Mouse (Mus musculus) liver, embryonic 15.5 days (tissue): ENCODE data around the gene Pi4ka. TPM values are rescaled to one million over a fixed set of nuclear protein-coding genes. Genes with fewer than 3 reads are reported as not detected.
"Not testable (repeated sequence)": the region's sequence is repeated elsewhere in the genome, so short reads cannot be mapped to it uniquely, and the experiment has no call there.

ENCODE experiments used
- ATAC-seq: fragments of 200-750 bp; cut with Nextera tagmentation; 2 replicates; pipeline ENCODE4 v1.8.0; 2017; ENCODE audit warnings: moderate number of reproducible peaks, mild to moderate bottlenecking, moderate library complexity; ENCODE audit not compliant: insufficient read depth
- H3K27ac ChIP-seq: fragments of 300-500 bp; sonication (generic); replicated peaks from 2 replicates; pipeline ENCODE4 v1.5.1; 2015; ENCODE audit warnings: mild to moderate bottlenecking, inconsistent platforms
- H3K27me3 ChIP-seq: fragments of 300-500 bp; sonication (generic); 2 replicates; pipeline ENCODE4 v1.6.1; 2015; ENCODE audit warnings: mild to moderate bottlenecking, inconsistent platforms
- H3K36me3 ChIP-seq: fragments of 300-500 bp; sonication (generic); replicated peaks from 2 replicates; pipeline ENCODE4 v1.6.1; 2015; ENCODE audit warnings: moderate library complexity, mild to moderate bottlenecking, inconsistent platforms
- H3K4me1 ChIP-seq: fragments of 300-500 bp; sonication (generic); replicated peaks from 2 replicates; pipeline ENCODE4 v1.6.1; 2015; ENCODE audit warnings: inconsistent platforms
- H3K4me2 ChIP-seq: fragments of 300-500 bp; sonication (generic); 2 replicates; pipeline ENCODE4 v1.6.1; 2015; ENCODE audit warnings: moderate library complexity, mild to moderate bottlenecking, inconsistent platforms
- H3K4me3 ChIP-seq: fragments of 300-500 bp; sonication (generic); replicated peaks from 2 replicates; pipeline ENCODE4 v1.5.1; 2015; ENCODE audit warnings: mild to moderate bottlenecking, inconsistent platforms
- H3K9ac ChIP-seq: fragments of 300-500 bp; sonication (generic); 2 replicates; pipeline ENCODE4 v1.6.1; 2015; ENCODE audit warnings: moderate library complexity, mild to moderate bottlenecking, inconsistent platforms
- H3K9me3 ChIP-seq: fragments of 300-500 bp; sonication (generic); replicated peaks from 2 replicates; pipeline ENCODE4 v1.6.1; 2016; ENCODE audit warnings: inconsistent platforms
- WGBS: fragments of 180-500 bp; shearing (Covaris S2); methylation state at CpG from one replicate; pipeline ENCODE4 v1.1.7; 2015; ENCODE audit warnings: mixed read lengths; ENCODE audit not compliant: insufficient replicate concordance; 5-methylcytosine and 5-hydroxymethylcytosine counted together
- polyA plus RNA-seq: library from polyadenylated mRNA; unstranded; fragments of >200 nt; fragmentation: Nextera tagmentation; extraction: Ambion mirVana; gene quantifications from 2 replicates; pipeline ENCODE4 v1.2.1, GENCODE M21; 2015

Gene Pi4ka
- polyA plus RNA-seq, 1 experiment from 2014 or later = 12.0 TPM

DNA sequence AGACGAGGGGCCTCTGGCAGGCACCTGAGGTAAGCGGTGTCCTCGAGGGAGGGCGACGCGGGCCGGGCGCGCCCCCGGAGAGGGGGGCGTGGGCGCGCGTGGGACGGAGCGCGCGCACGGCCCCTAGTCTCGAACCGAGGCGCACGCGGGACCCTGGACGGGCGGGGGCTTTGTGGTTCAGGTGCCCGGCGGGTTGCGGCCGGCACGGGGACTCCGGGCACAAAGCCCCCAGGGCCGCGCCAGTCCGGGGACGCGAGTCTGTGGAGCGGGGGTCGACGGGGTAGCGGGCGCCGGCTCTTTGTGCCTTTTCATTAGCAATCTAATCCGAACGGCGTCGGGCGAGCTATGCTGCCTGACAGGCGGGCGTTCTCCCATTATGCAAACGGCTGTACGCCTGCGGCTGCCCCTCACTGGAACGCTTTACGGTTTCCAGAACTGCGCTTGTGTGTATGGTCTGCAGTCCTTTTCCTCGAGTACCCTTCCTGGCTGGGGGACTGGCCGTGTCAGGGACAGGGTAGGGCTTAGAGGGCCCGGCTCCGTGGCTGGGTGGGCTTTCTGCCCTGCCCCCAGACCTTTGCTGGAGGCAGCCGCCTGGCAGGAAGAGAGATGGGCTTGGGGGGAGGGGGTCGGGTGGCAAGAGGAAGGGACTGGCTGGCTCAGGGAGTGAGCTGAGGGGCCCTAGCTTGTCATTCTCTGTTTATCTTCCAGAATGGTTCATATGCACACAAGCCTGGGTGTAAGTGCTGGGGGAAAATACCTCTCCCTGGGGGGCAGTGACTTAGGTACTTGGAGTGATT is 172.2 kb downstream of the Pi4ka start:
- peak overlapping the region; percentile 80 for H3K9ac ChIP-seq
- WGBS = under 1% methylated on average over 59 of the region's 62 CpGs
- ATAC-seq = peak; percentile 14
- H3K27me3 ChIP-seq = peaks cover 14% of the 10 kb centered on the region
- peak overlapping the region; percentile 86 for H3K4me3 ChIP-seq
- peak overlapping the region; percentile 80 for H3K27ac ChIP-seq
- H3K9me3 ChIP-seq = no peaks in the 10 kb centered on the region
- peaks cover 62% of the 10 kb centered on the region for H3K4me1 ChIP-seq
- peak overlapping the region; percentile 97 for H3K4me2 ChIP-seq
- no peaks in the 10 kb centered on the region for H3K36me3 ChIP-seq

DNA sequence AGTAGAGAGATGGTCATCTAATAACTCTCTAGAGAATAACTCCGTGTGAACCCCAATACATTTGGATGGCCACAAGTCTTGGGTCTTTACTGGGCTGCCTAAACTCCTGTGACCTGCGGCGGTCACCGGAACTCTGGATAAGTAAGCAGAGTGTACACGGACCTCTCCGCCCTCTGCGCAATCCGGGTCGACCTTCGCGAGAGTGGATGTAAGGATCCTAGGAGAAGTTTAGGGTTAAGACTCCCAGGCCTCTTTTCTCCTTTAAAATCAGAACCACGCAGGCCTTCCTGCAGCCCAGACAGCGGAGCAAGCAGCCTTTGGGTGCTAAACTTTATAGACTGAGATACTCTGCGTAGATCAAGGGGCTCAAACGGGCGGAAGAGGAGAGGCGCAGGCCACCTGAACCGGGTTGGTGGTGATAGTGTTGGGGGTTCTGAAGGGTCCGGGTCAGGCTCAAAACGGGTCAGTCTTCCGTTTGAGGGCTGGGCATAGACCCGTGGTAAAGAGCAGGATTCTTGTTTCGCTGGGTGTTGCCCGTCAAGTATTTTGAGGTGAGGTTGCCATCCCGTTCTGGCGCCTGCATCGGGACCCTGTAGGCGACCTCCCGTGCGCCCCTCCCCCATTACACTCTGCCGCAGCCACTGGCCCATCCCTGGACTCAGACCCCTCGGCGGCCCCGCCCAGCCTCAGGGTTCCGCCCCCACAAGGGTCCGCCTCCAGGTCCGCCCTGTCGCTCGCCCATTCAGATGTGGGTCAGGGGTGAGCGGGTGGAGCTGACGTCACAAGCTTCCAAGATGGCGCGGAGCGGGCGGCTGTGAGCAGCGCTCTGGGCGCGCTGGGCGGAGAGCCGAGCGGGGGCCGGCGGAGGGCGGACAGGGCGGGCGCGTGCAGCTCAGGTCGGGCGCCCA is 173.1 kb downstream of the Pi4ka start, which contains the start of gene Hic2:
Gene Hic2, plus strand, starts transcription at position 779 of the 908 bp plus-strand sequence.
- Histone ChIP-seq H3K9ac (peak within 1 kb of the TSS; percentile 80), H3K27ac (peak within 1 kb of the TSS; percentile 80), H3K9me3 (no peaks in the 10 kb centered on the region), H3K4me2 (peak within 1 kb of the TSS; percentile 97), H3K4me1 (peaks cover 53% of the 10 kb centered on the region), H3K36me3 (no peaks in the 10 kb centered on the region), H3K4me3 (peak within 1 kb of the TSS; percentile 86), H3K27me3 (peaks cover 14% of the 10 kb centered on the region)
- peak; percentile 86 for ATAC-seq
- WGBS = 4% methylated on average over 59 of the region's 59 CpGs

DNA sequence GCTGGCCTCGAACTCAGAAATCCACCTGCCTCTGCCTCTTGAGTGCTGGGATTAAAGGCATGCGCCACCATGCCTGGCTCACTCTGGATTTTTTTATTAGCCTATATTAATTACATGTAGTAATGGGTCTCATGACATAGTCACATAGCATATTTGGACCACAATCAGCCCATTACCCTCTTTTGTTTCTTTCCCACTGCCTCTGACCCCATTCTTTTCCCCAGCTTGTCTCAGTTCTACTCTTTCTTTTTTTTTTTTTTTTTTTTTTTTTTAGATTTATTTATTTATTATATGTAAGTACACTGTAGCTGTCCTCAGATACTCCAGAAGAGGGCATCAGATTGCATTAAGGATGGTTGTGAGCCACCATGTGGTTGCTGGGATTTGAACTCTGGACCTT is 174.6 kb downstream of the Pi4ka start:
- H3K4me2 ChIP-seq, H3K9ac ChIP-seq, H3K27ac ChIP-seq, ATAC-seq, H3K9me3 ChIP-seq, H3K4me3 ChIP-seq, H3K36me3 ChIP-seq: not testable (repeated sequence)
- peaks cover 39% of the 10 kb centered on the region for H3K4me1 ChIP-seq
- 75% methylated on average over 2 of the region's 2 CpGs for WGBS
- peaks cover 17% of the 10 kb centered on the region for H3K27me3 ChIP-seq

Other genes starting within 250 kb of the Pi4ka start
- 169 and 186 TPM in 2 replicates for gene Ube2l3, start 203.7 kb downstream of the Pi4ka start, polyA plus RNA-seq
- gene Rimbp3, start 197.7 kb downstream of the Pi4ka start, polyA plus RNA-seq = 0.06 and 0.09 TPM in 2 replicates
- gene Hic2, start 172.7 kb downstream of the Pi4ka start, polyA plus RNA-seq = 2.6 and 3.6 TPM in 2 replicates
- 3.9 and 4.4 TPM in 2 replicates for gene Tmem191c, start 130.2 kb downstream of the Pi4ka start, polyA plus RNA-seq
- gene Serpind1, start 74.9 kb downstream of the Pi4ka start, polyA plus RNA-seq = 194 and 213 TPM in 2 replicates
- gene Snap29, start 328 bp downstream of the Pi4ka start, polyA plus RNA-seq = 8.8 and 9.2 TPM in 2 replicates
- gene Crkl, start 45.7 kb upstream of the Pi4ka start, polyA plus RNA-seq = 28.2 and 29.3 TPM in 2 replicates
- gene Aifm3, start 83.3 kb upstream of the Pi4ka start, polyA plus RNA-seq = 2.3 and 3.4 TPM in 2 replicates
- 20.7 and 21.0 TPM in 2 replicates for gene Lztr1, start 102.4 kb upstream of the Pi4ka start, polyA plus RNA-seq
- gene Thap7, start 124.8 kb upstream of the Pi4ka start, polyA plus RNA-seq = 21.4 and 23.7 TPM in 2 replicates
- not detected in 2 replicates for gene Lrrc74b, start 154.9 kb upstream of the Pi4ka start, polyA plus RNA-seq
- 0.09 and 0.14 TPM in 2 replicates for gene P2rx6, start 155.6 kb upstream of the Pi4ka start, polyA plus RNA-seq
- 1.9 and 2.4 TPM in 2 replicates for gene Slc7a4, start 176.9 kb upstream of the Pi4ka start, polyA plus RNA-seq
- 14.0 and 14.3 TPM in 2 replicates for gene Smpd4, start 213.0 kb upstream of the Pi4ka start, polyA plus RNA-seq
- gene Ccdc74a, start 240.2 kb upstream of the Pi4ka start, polyA plus RNA-seq = 2.0 and 2.5 TPM in 2 replicates